Mouse (Mus musculus) limb, embryonic 14.5 days (tissue): Measurements from ENCODE around the gene Pgm5. TPM values are rescaled to one million over a fixed set of nuclear protein-coding genes. Genes with fewer than 3 reads are reported as not detected.

Source experiments
- ATAC-seq: fragments of 200-750 bp; cut with Nextera tagmentation; 2 replicates; pipeline ENCODE4 v1.8.0; 2017; ENCODE audit warnings: low read depth, moderate number of reproducible peaks, moderate TSS enrichment; ENCODE audit not compliant: low FRiP score
- DNase-seq: peaks from one replicate; pipeline ENCODE4 v3.0.0-alpha.2; 2015; ENCODE audit warnings: low spot score
- H3K27ac ChIP-seq: fragments of 300-500 bp; sonication (generic); replicated peaks from 2 replicates; pipeline ENCODE4 v1.5.1; 2014; ENCODE audit warnings: low read depth, mild to moderate bottlenecking, low read length, moderate library complexity, mixed read lengths
- H3K27me3 ChIP-seq: fragments of 300-500 bp; sonication (generic); 2 replicates; pipeline ENCODE4 v1.6.1; 2014; ENCODE audit warnings: low read length, mixed read lengths; ENCODE audit not compliant: control insufficient read depth, insufficient read depth
- H3K36me3 ChIP-seq: fragments of 300-500 bp; sonication (generic); 2 replicates; pipeline ENCODE4 v1.6.1; 2014; ENCODE audit warnings: mild to moderate bottlenecking, low read length, moderate library complexity, mixed read lengths; ENCODE audit not compliant: control insufficient read depth, insufficient read depth
- H3K4me1 ChIP-seq: fragments of 300-500 bp; sonication (generic); 2 replicates; pipeline ENCODE4 v1.6.1; 2014; ENCODE audit warnings: antibody characterized with exemption, low read length, mixed read lengths; ENCODE audit not compliant: control insufficient read depth, insufficient read depth
- H3K4me2 ChIP-seq: fragments of 300-500 bp; sonication (generic); replicated peaks from 2 replicates; pipeline ENCODE4 v1.6.1; 2014; ENCODE audit warnings: low read depth, mild to moderate bottlenecking, low read length, moderate library complexity; ENCODE audit not compliant: severe bottlenecking
- H3K4me3 ChIP-seq: fragments of 300-500 bp; sonication (generic); replicated peaks from 2 replicates; pipeline ENCODE4 v1.5.1; 2014; ENCODE audit warnings: low read length
- H3K9ac ChIP-seq: fragments of 300-500 bp; sonication (generic); 2 replicates; pipeline ENCODE4 v1.6.1; 2014; ENCODE audit warnings: mild to moderate bottlenecking, low read depth, low read length, moderate library complexity; ENCODE audit not compliant: severe bottlenecking
- H3K9me3 ChIP-seq: fragments of 300-500 bp; sonication (generic); 2 replicates; pipeline ENCODE4 v1.6.1; 2016; ENCODE audit warnings: low read length; ENCODE audit not compliant: control insufficient read depth
- POLR2A ChIP-seq: fragments of 200-500 bp; IDR thresholded peaks from 2 replicates; pipeline ENCODE4 v1.8.0; 2012; ENCODE audit warnings: inconsistent platforms, mild to moderate bottlenecking, moderate library complexity, borderline replicate concordance; ENCODE audit not compliant: insufficient read depth, insufficient read length; ENCODE audit errors: extremely low read depth
- WGBS: fragments of 180-500 bp; shearing (Covaris S2); extraction: QIAGEN DNeasy Blood & Tissue Kit; methylation state at CpG from one replicate; pipeline ENCODE4 v1.1.7; 2014; 5-methylcytosine and 5-hydroxymethylcytosine counted together
- polyA plus RNA-seq, 2 experiments: library from polyadenylated mRNA; depleted of rRNA in 1 of 2; stranded (reverse) in 1 of 2; unstranded in 1 of 2; fragments of >200 nt; fragmentation: Nextera tagmentation in 1 of 2; extraction: Ambion mirVana in 1 of 2; gene quantifications; 2 replicates each; pipeline versions ENCODE4 v1.2.1 to v1.2.3; 2012 to 2014

Pgm5 gene
- polyA plus RNA-seq, 2 experiments = 2.6 to 18.2 TPM

- Histone ChIP-seq H3K4me3 (no peak overlapping the region), H3K27me3 (no peaks in the 10 kb centered on the region), H3K4me2 (no peak overlapping the region), H3K27ac (no peak overlapping the region), H3K9me3 (no peaks in the 10 kb centered on the region), H3K4me1 (peaks cover 22% of the 10 kb centered on the region), H3K36me3 (no peaks in the 10 kb centered on the region), H3K9ac (no peak overlapping the region)
- 71% methylated on average over 8 of the region's 8 CpGs for WGBS
- DNase-seq = no peak
- ATAC-seq = no peak
- no peak for TF ChIP-seq POLR2A
Observed at GRCm38 (mm10) chr19:24785898-24786297, 75.8 kb downstream of the Pgm5 start.

DNA sequence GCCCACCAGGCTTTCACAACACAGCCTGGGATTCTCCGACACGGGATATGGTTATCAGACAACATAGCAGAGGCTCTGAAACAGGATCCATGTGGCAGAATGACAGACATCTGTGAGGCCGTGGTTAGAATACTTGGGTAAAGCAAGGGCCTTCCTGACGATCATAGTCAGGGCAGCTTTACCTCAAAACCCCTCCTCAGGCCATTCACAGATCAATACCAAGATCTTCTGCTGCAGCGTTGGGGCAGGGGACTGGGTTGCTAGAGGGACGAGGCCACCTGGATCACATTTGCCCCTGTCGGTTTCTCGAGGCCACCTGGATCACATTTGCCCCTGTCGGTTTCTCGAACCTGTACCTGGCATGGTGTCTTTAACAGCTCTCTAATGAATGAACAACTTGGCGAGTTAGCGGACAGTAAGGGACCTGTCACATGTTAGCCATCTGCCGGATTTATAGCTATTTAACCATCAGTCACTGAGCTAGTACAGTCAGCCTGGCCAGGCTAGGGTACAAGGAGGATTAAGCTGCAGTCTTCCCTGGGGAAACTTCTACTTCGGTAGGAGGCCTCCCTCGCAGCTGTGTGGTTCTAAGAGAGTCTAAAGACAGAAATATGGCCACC lies 76.5 kb downstream of the Pgm5 start:
- no peaks in the 10 kb centered on the region for H3K36me3 ChIP-seq
- H3K4me3 ChIP-seq = no peak overlapping the region
- no peak overlapping the region for H3K27ac ChIP-seq
- no peak overlapping the region for H3K9ac ChIP-seq
- no peak for ATAC-seq
- WGBS = 23% methylated on average over 15 of the region's 15 CpGs
- H3K27me3 ChIP-seq = no peaks in the 10 kb centered on the region
- peaks cover 22% of the 10 kb centered on the region for H3K4me1 ChIP-seq
- no peak for TF ChIP-seq POLR2A
- no peak overlapping the region for H3K4me2 ChIP-seq
- DNase-seq = peak; percentile 64
- no peaks in the 10 kb centered on the region for H3K9me3 ChIP-seq

DNA sequence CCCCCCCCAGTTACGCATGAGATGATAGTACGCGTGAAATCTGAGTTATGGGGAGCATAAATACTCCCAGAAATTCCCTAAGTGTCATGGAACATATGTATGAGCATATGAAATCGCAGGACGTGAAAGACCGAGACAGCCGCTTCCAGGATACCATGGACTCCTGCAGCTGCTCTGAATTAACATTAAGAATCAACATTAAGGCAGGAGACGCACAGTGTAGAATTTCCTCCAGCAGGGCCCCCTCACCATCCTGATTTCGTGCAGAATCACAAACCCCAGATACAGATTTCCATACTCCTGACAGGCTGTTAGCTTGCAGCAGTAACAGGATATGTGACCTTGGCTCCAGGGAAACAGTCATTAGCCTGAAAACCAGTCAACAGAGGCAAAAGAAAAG lies 77.9 kb downstream of the Pgm5 start:
- H3K4me2 ChIP-seq = no peak overlapping the region
- H3K27ac ChIP-seq = no peak overlapping the region
- no peak for TF ChIP-seq POLR2A
- H3K27me3 ChIP-seq = no peaks in the 10 kb centered on the region
- no peaks in the 10 kb centered on the region for H3K9me3 ChIP-seq
- 35% methylated on average over 9 of the region's 9 CpGs for WGBS
- no peaks in the 10 kb centered on the region for H3K36me3 ChIP-seq
- H3K4me3 ChIP-seq = no peak overlapping the region
- H3K4me1 ChIP-seq = peaks cover 22% of the 10 kb centered on the region
- ATAC-seq (peak; percentile 72), DNase-seq (peak; percentile 68)
- H3K9ac ChIP-seq = no peak overlapping the region

DNA sequence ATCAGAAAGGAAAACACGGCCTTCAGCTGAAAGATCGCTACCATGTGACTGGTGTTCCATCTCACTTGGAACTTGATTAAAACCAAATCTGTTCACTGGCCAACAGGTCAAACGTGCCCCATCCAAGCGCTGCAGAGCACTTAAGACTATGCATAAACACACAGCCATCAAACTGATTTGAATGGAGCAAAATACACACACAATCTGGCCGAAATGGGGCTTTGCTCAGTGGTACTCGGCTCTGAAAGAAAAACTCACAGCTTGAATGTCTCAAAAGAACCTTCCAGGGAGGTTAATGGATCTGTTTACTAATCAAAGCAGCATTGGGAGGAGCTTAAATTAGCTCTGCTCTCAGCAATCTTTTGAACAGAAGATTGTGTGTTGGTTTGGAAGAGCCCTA lies 81.7 kb downstream of the Pgm5 start:
- TF ChIP-seq POLR2A = no peak
- Histone ChIP-seq H3K4me2 (no peak overlapping the region), H3K27ac (no peak overlapping the region), H3K4me3 (no peak overlapping the region), H3K9ac (no peak overlapping the region), H3K9me3 (no peaks in the 10 kb centered on the region), H3K36me3 (no peaks in the 10 kb centered on the region), H3K27me3 (no peaks in the 10 kb centered on the region), H3K4me1 (peaks cover 16% of the 10 kb centered on the region)
- WGBS = 33% methylated on average over 6 of the region's 6 CpGs
- ATAC-seq (no peak), DNase-seq (no peak)

- DNase-seq (no peak), ATAC-seq (no peak)
- Histone ChIP-seq H3K9ac (no peak overlapping the region), H3K27ac (no peak overlapping the region), H3K36me3 (no peaks in the 10 kb centered on the region), H3K9me3 (no peaks in the 10 kb centered on the region), H3K4me1 (no peaks in the 10 kb centered on the region), H3K4me2 (no peak overlapping the region), H3K27me3 (no peaks in the 10 kb centered on the region), H3K4me3 (no peak overlapping the region)
- TF ChIP-seq POLR2A = no peak
- 77% methylated on average over 4 of the region's 4 CpGs for WGBS
Observed at GRCm38 (mm10) chr19:24770345-24770744, 91.3 kb downstream of the Pgm5 start.

- no peak for DNase-seq
- no peaks in the 10 kb centered on the region for H3K36me3 ChIP-seq
- no peak overlapping the region for H3K4me3 ChIP-seq
- H3K27me3 ChIP-seq = no peaks in the 10 kb centered on the region
- no peak overlapping the region for H3K4me2 ChIP-seq
- no peak for ATAC-seq
- WGBS = 89% methylated on average over 6 of the region's 6 CpGs
- no peak for TF ChIP-seq POLR2A
- no peak overlapping the region for H3K9ac ChIP-seq
- no peaks in the 10 kb centered on the region for H3K9me3 ChIP-seq
- H3K27ac ChIP-seq = no peak overlapping the region
- peaks cover 6% of the 10 kb centered on the region; the same call in 1 of the 2 replicates for H3K4me1 ChIP-seq
Observed at GRCm38 (mm10) chr19:24767401-24767800, 94.3 kb downstream of the Pgm5 start.
